Mouse (Mus musculus) embryonic facial prominence, embryonic 11.5 days (tissue): ENCODE results near the gene Plcb3. TPM values are rescaled to one million over a fixed set of nuclear protein-coding genes. Genes with fewer than 3 reads are reported as not detected.

Experiments used
- ATAC-seq: fragments of 200-750 bp; cut with Nextera tagmentation; replicated peaks from 2 replicates; pipeline ENCODE4 v1.8.0; 2017; ENCODE audit warnings: low read depth; ENCODE audit not compliant: insufficient number of reproducible peaks, low FRiP score, low TSS enrichment
- DNase-seq: peaks from one replicate; pipeline ENCODE4 v3.0.0-alpha.2; 2015; ENCODE audit warnings: low spot score
- H3K27ac ChIP-seq: fragments of 300-500 bp; sonication (generic); replicated peaks from 2 replicates; pipeline ENCODE4 v1.5.1; 2014; ENCODE audit warnings: mild to moderate bottlenecking, low read depth, low read length, control low read depth
- H3K27me3 ChIP-seq: fragments of 300-500 bp; sonication (generic); 2 replicates; pipeline ENCODE4 v1.6.1; 2014; ENCODE audit warnings: mild to moderate bottlenecking, low read length, moderate library complexity, mixed read lengths; ENCODE audit not compliant: control insufficient read depth, insufficient read depth
- H3K36me3 ChIP-seq: fragments of 300-500 bp; sonication (generic); replicated peaks from 2 replicates; pipeline ENCODE4 v1.6.1; 2014; ENCODE audit warnings: low read depth, mild to moderate bottlenecking, low read length, moderate library complexity, mixed read lengths; ENCODE audit not compliant: control insufficient read depth, insufficient read depth
- H3K4me1 ChIP-seq: fragments of 300-500 bp; sonication (generic); 2 replicates; pipeline ENCODE4 v1.6.1; 2014; ENCODE audit warnings: low read length, mixed read lengths; ENCODE audit not compliant: control insufficient read depth, insufficient read depth
- H3K4me2 ChIP-seq: fragments of 300-500 bp; sonication (generic); 2 replicates; pipeline ENCODE4 v1.6.1; 2014; ENCODE audit warnings: low read depth, mild to moderate bottlenecking, control low read depth, low read length, moderate library complexity
- H3K4me3 ChIP-seq: fragments of 300-500 bp; sonication (generic); 2 replicates; pipeline ENCODE4 v1.5.1; 2014; ENCODE audit warnings: low read depth, low read length, control low read depth
- H3K9ac ChIP-seq: fragments of 300-500 bp; sonication (generic); replicated peaks from 2 replicates; pipeline ENCODE4 v1.6.1; 2014; ENCODE audit warnings: mild to moderate bottlenecking, control low read depth, low read length
- H3K9me3 ChIP-seq: fragments of 300-500 bp; sonication (generic); replicated peaks from 2 replicates; pipeline ENCODE4 v1.6.1; 2016; ENCODE audit warnings: mild to moderate bottlenecking, low read length, inconsistent platforms, mixed read lengths; ENCODE audit not compliant: control insufficient read depth
- WGBS: fragments of 180-500 bp; shearing (Covaris S2); extraction: QIAGEN DNeasy Blood & Tissue Kit; methylation state at CpG from one replicate; pipeline ENCODE4 v1.1.7; 2014; 5-methylcytosine and 5-hydroxymethylcytosine counted together
- polyA plus RNA-seq: library from polyadenylated mRNA; unstranded; fragments of >200 nt; fragmentation: Nextera tagmentation; extraction: Ambion mirVana; gene quantifications from 2 replicates; pipeline ENCODE4 v1.2.1, GENCODE M21; 2014

Gene Plcb3
- polyA plus RNA-seq, 1 experiment from 2014 or later = 22.6 TPM

DNA sequence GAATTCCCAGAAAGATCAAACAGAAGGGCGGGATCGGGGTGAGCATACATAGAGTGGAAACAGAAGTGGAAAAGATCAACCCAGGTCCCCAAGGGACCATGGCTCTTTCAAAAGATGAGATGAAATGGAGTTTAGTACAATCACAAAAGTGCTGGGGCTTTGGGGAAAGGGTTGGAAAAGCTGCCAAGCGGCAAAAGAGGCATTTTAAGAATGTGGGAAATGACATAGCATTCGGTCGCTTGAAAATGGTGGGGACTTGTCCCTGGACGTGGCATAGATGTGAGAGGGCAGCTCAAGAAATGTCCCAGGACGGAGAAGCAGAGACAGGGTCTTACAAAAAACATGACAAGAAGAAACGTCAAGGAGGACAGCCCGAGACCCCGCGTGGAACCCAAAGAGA lies 67.2 kb downstream of the Plcb3 start:
- WGBS = 7% methylated on average over 11 of the region's 11 CpGs

DNA sequence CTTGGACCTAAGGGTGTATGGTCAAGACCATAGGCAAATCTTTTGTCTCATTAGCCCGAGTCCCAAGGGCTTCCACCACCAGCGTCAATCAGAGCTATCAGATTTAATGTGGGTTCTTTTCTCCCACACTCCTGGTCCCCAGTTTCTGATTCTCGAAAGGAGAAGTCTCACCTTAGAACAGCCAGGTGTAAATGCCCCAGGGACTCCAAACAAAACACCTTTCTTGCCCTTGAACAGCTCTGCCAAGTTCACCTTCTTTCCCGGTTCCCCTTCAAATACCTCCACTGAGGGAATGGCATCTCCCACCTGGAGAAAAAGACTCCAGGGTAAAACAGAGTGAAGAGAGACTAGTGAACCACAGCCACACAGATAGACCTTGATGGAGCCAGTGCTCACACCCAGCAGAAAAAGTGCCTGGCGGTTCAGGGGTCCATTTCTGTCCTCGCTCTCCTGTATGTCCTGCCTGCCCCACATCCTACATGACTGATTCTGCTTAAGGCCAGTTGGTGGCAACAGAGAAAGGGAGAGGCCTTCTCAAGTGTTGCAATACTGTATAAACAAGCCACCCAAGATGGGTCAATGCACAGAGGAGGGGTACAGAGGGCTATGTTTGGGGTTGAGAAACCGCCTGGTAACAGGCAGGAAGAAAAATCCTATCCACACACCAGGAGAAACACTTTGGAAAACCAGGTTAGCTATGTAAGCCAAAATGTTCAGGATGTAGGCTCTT lies 68.3 kb downstream of the Plcb3 start:
- no peak for ATAC-seq
- H3K9ac ChIP-seq = no peak overlapping the region
- H3K27ac ChIP-seq = no peak overlapping the region
- no peak overlapping the region for H3K4me3 ChIP-seq
- no peaks in the 10 kb centered on the region for H3K27me3 ChIP-seq
- peaks cover 9% of the 10 kb centered on the region for H3K36me3 ChIP-seq
- no peak for DNase-seq
- H3K4me2 ChIP-seq = peak overlapping the region; percentile 82
- H3K4me1 ChIP-seq = peaks cover 5% of the 10 kb centered on the region
- no peaks in the 10 kb centered on the region for H3K9me3 ChIP-seq
- WGBS = 86% methylated on average over 7 of the region's 7 CpGs

More for the DNA sequence above, 67.2 kb downstream of the Plcb3 start:
- Histone ChIP-seq H3K9me3 (no peaks in the 10 kb centered on the region), H3K27ac (peak overlapping the region; percentile 96), H3K36me3 (peaks cover 15% of the 10 kb centered on the region), H3K4me2 (peak overlapping the region; percentile 82), H3K4me1 (peaks cover 5% of the 10 kb centered on the region), H3K4me3 (peak overlapping the region; percentile 61), H3K9ac (peak overlapping the region; percentile 68), H3K27me3 (no peaks in the 10 kb centered on the region)
- ATAC-seq (no peak), DNase-seq (no peak)

DNA sequence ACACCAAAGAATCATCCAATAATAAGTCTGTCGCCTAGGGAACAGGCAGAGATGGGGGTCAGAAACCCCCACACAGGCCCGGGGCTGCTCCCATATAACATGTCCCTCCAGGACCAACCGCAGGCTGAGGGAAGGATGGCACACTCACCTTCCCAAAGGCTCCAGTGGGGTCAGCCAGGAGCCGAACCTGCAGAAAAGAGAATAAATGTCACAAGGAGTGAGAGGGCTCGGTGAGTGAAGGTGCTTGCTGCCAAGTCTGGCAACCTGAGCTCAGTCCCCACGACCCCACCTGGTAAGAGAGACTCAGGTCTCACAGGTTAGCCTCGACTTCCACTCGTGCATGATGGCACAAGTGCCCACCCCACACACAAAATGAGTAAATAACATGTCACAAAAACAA lies 69.2 kb downstream of the Plcb3 start:
- H3K4me3 ChIP-seq = no peak overlapping the region
- no peak overlapping the region for H3K27ac ChIP-seq
- peaks cover 5% of the 10 kb centered on the region for H3K4me1 ChIP-seq
- ATAC-seq (no peak), DNase-seq (no peak)
- no peak overlapping the region for H3K9ac ChIP-seq
- H3K4me2 ChIP-seq = no peak overlapping the region
- H3K27me3 ChIP-seq = no peaks in the 10 kb centered on the region
- H3K9me3 ChIP-seq = no peaks in the 10 kb centered on the region
- peaks cover 9% of the 10 kb centered on the region for H3K36me3 ChIP-seq
- WGBS = 92% methylated on average over 8 of the region's 8 CpGs

GRCm38 (mm10) chr19:6906199-6906598 lies 70.1 kb downstream of the Plcb3 start:
- no peaks in the 10 kb centered on the region for H3K27me3 ChIP-seq
- no peak for ATAC-seq
- H3K27ac ChIP-seq = no peak overlapping the region
- no peaks in the 10 kb centered on the region for H3K9me3 ChIP-seq
- H3K9ac ChIP-seq = no peak overlapping the region
- peaks cover 2% of the 10 kb centered on the region; the same call in 1 of the 2 replicates for H3K36me3 ChIP-seq
- WGBS = 90% methylated on average over 3 of the region's 3 CpGs
- H3K4me3 ChIP-seq = no peak overlapping the region
- peaks cover 3% of the 10 kb centered on the region for H3K4me1 ChIP-seq
- H3K4me2 ChIP-seq = no peak overlapping the region
- no peak for DNase-seq

- Histone ChIP-seq H3K4me2 (no peak overlapping the region), H3K9ac (no peak overlapping the region), H3K9me3 (no peaks in the 10 kb centered on the region), H3K36me3 (no peaks in the 10 kb centered on the region; the same call in 1 of the 2 replicates), H3K27me3 (no peaks in the 10 kb centered on the region), H3K27ac (no peak overlapping the region), H3K4me3 (no peak overlapping the region), H3K4me1 (no peaks in the 10 kb centered on the region)
- WGBS = 88% methylated on average over 11 of the region's 11 CpGs
- ATAC-seq = no peak
- no peak for DNase-seq
These were observed 70.6 kb downstream of the Plcb3 start for GRCm38 (mm10) chr19:6905498-6906159.

GRCm38 (mm10) chr19:6904846-6905245 lies 71.4 kb downstream of the Plcb3 start:
- Histone ChIP-seq H3K4me1 (no peaks in the 10 kb centered on the region), H3K4me2 (no peak overlapping the region), H3K9ac (no peak overlapping the region), H3K36me3 (no peaks in the 10 kb centered on the region; the same call in 1 of the 2 replicates), H3K27ac (no peak overlapping the region), H3K9me3 (no peaks in the 10 kb centered on the region), H3K27me3 (no peaks in the 10 kb centered on the region), H3K4me3 (no peak overlapping the region)
- DNase-seq (no peak), ATAC-seq (no peak)
- WGBS = 77% methylated on average over 2 of the region's 2 CpGs

- WGBS = 92% methylated on average over 1 of the region's 1 CpGs
- Histone ChIP-seq H3K4me2 (no peak overlapping the region), H3K27me3 (no peaks in the 10 kb centered on the region), H3K4me3 (no peak overlapping the region), H3K27ac (no peak overlapping the region), H3K9me3 (no peaks in the 10 kb centered on the region), H3K36me3 (no peaks in the 10 kb centered on the region; the same call in 1 of the 2 replicates), H3K4me1 (no peaks in the 10 kb centered on the region), H3K9ac (no peak overlapping the region)
- ATAC-seq (no peak), DNase-seq (no peak)
These were observed 73.2 kb downstream of the Plcb3 start for GRCm38 (mm10) chr19:6903031-6903430.
